Mouse (Mus musculus) urinary bladder, postnatal 14 days (tissue): ENCODE measurements around the gene Actg2.

ENCODE experiments used
- DNase-seq: peaks from one replicate; pipeline ENCODE4 v3.0.0; 2021; ENCODE audit warnings: low spot score

The Actg2 gene

GRCm38 (mm10) chr6:83479193-83479592 is 56.9 kb downstream of the Actg2 start:
- DNase-seq, result no peak

GRCm38 (mm10) chr6:83478628-83479027 is 57.4 kb downstream of the Actg2 start:
- DNase-seq, result no peak

- DNase-seq, result no peak
These were observed 57.8 kb downstream of the Actg2 start for GRCm38 (mm10) chr6:83478217-83478616.

GRCm38 (mm10) chr6:83475431-83475830 is 60.6 kb downstream of the Actg2 start:
- DNase-seq, result no peak

GRCm38 (mm10) chr6:83473240-83473639 is 62.8 kb downstream of the Actg2 start:
- DNase-seq, result no peak

GRCm38 (mm10) chr6:83471739-83472138 is 64.3 kb downstream of the Actg2 start:
- DNase-seq, result no peak

- no peak for DNase-seq
These were observed 72.1 kb downstream of the Actg2 start for GRCm38 (mm10) chr6:83464011-83464410.
